Mouse (Mus musculus): ENCODE results near the gene Marveld1.

Marveld1 gene

GRCm38 (mm10) chr19:42139724-42140517 is 7.3 kb upstream of the Marveld1 start:
- no peak for DNase-seq (ENCODE audit: low spot score)

GRCm38 (mm10) chr19:42141998-42142397 is 5.2 kb upstream of the Marveld1 start:
- DNase-seq (ENCODE audit: low spot score): no peak

GRCm38 (mm10) chr19:42142757-42143156 is 4.4 kb upstream of the Marveld1 start:
- DNase-seq (ENCODE audit: low spot score): no peak

GRCm38 (mm10) chr19:42144067-42144466 is 3.1 kb upstream of the Marveld1 start:
- no peak for DNase-seq (ENCODE audit: low spot score)

GRCm38 (mm10) chr19:42144541-42145167 is 2.5 kb upstream of the Marveld1 start:
- DNase-seq (ENCODE audit: low spot score): peak; percentile 84

- no peak for DNase-seq (ENCODE audit: low spot score)
Measured at GRCm38 (mm10) chr19:42145210-42145609, 2.0 kb upstream of the Marveld1 start.

- DNase-seq (ENCODE audit: low spot score): no peak
Measured at GRCm38 (mm10) chr19:42145731-42146130, 1.5 kb upstream of the Marveld1 start.

- DNase-seq (ENCODE audit: low spot score): no peak
Measured at GRCm38 (mm10) chr19:42146276-42147010, 757 bp upstream of the Marveld1 start.

- no peak for DNase-seq (ENCODE audit: low spot score)
Measured at GRCm38 (mm10) chr19:42147769-42148568, 769 bp downstream of the Marveld1 start.

GRCm38 (mm10) chr19:42148569-42148860 is 1.3 kb downstream of the Marveld1 start:
- no peak for DNase-seq (ENCODE audit: low spot score)

- peak; percentile 85 for DNase-seq (ENCODE audit: low spot score)
Measured at GRCm38 (mm10) chr19:42151990-42152389, 4.8 kb downstream of the Marveld1 start.

GRCm38 (mm10) chr19:42157493-42158237 is 10.5 kb downstream of the Marveld1 start:
- DNase-seq (ENCODE audit: low spot score): no peak

GRCm38 (mm10) chr19:42158246-42159017 is 11.2 kb downstream of the Marveld1 start:
- DNase-seq (ENCODE audit: low spot score): no peak

GRCm38 (mm10) chr19:42163764-42164163 is 16.6 kb downstream of the Marveld1 start, which contains the start of gene Zfyve27:
TSS of gene Zfyve27 (plus strand) at chr19:42163951.
- no peak for DNase-seq (ENCODE audit: low spot score)

- no peak for DNase-seq (ENCODE audit: low spot score)
Measured at GRCm38 (mm10) chr19:42164188-42164587, 17.0 kb downstream of the Marveld1 start.

- DNase-seq (ENCODE audit: low spot score): peak; percentile 89
Measured at GRCm38 (mm10) chr19:42166130-42166529, 18.9 kb downstream of the Marveld1 start.

- no peak for DNase-seq (ENCODE audit: low spot score)
Measured at GRCm38 (mm10) chr19:42166766-42167165, 19.6 kb downstream of the Marveld1 start.

- no peak for DNase-seq (ENCODE audit: low spot score)
Measured at GRCm38 (mm10) chr19:42167489-42167888, 20.3 kb downstream of the Marveld1 start.

GRCm38 (mm10) chr19:42169322-42169975 is 22.2 kb downstream of the Marveld1 start:
- no peak for DNase-seq (ENCODE audit: low spot score)

All from layer of hippocampus, adult 9-10 months (tissue).